Mouse (Mus musculus): ENCODE results near the gene Fkbp8. TPM values are rescaled to one million over a fixed set of nuclear protein-coding genes. Genes with fewer than 3 reads are reported as not detected.

Gene Fkbp8
- total RNA-seq (2014; rRNA removed): 559 and 592 TPM in 2 replicates
- polyA plus RNA-seq (2015; fragmentation: Nextera tagmentation; extraction: Ambion mirVana): 385 and 426 TPM in 2 replicates

DNA sequence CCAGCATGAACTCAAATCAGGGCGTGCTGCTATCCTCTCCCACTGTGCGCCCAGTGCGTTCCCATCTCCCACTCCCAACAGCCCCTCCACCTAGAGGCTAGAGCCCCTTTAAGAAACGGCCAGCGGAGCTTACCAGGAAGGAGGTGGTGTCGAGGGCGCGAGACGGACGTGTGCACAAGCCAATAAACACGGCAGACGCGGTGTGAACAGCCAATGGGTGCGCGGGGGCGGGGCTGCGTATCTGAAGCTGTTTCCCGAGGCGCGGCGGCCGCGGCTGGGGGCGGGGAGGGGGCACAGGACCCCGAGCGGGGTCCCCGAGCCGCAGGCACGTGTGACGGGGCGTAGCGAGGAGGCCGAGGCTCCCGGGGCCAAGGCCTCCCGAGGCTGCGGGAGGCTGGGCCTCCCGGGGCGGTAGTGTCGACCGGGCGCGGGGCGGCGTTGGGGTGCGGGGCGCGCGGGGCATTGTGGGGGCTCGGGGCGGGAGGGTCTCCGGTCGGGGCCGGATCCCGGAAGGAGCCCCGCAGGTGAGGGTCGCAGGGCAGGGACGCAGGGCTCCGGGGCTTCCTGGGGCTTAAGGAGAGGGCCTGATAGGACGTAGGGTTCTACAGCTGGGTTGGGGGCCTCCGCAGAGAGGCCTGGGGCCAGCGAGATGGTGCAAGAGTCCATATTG is at the start of gene Fkbp8, which contains the start of gene Kxd1:
Gene Fkbp8 (plus strand): TSS at position 213 of the 670 bp plus-strand sequence.
Gene Kxd1 (minus strand): TSS at position 445 of the 670 bp plus-strand sequence.
- H3K4me3 ChIP-seq (ENCODE audit: low read depth, low read length): peak within 1 kb of the TSS; percentile 86
- WGBS: 3% methylated on average over 53 of the region's 61 CpGs
- peaks cover 21% of the 10 kb centered on the region for H3K36me3 ChIP-seq (ENCODE audit: insufficient read depth)
- no peaks in the 10 kb centered on the region for H3K9me3 ChIP-seq (ENCODE audit: low read length)
- H3K27ac ChIP-seq (ENCODE audit: low read depth, low read length): peak within 1 kb of the TSS; percentile 86
- H3K4me2 ChIP-seq (ENCODE audit: low read depth): peak within 1 kb of the TSS; percentile 84
- ATAC-seq (peak; percentile 95), DNase-seq (peak; percentile 99)
- peak; percentile 46 for TF ChIP-seq CTCF (IDR thresholded peaks at IDR 0.05; ENCODE audit: low read depth)
- peaks cover 6% of the 10 kb centered on the region; the same call in 1 of the 2 replicates for H3K4me1 ChIP-seq (ENCODE audit: insufficient read depth)
- no peaks in the 10 kb centered on the region for H3K27me3 ChIP-seq (ENCODE audit: insufficient read depth, low read length)
- peak within 1 kb of the TSS; percentile 96 for H3K9ac ChIP-seq

DNA sequence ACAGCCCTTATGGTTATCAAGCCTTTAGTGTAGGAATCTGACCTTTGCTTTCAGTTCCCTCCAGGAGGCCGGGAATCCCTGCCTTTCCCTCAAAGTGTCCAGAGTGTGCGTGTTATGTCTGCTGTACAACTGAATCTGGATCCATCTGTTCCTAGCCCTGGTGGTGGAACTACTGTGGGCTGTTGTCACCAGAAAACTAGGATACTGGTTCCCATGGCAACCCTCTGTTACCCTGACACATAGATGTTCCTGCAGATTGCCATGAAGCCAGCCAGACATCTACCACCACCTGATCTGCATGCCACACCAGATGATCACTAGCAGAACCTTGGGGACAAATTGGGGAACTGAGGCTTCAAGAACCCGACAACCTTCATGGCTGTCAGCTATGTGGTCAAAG is 45.6 kb upstream of the Fkbp8 start:
- H3K4me3 ChIP-seq (ENCODE audit: low read depth, low read length): no peak overlapping the region
- DNase-seq (peak; percentile 45), ATAC-seq (peak; percentile 50)
- 70% methylated on average over 3 of the region's 3 CpGs for WGBS
- TF ChIP-seq CTCF (IDR thresholded peaks at IDR 0.05; ENCODE audit: low read depth): no peak
- H3K4me2 ChIP-seq (ENCODE audit: low read depth): no peak overlapping the region
- H3K27ac ChIP-seq (ENCODE audit: low read depth, low read length): no peak overlapping the region
- H3K27me3 ChIP-seq (ENCODE audit: insufficient read depth, low read length): no peaks in the 10 kb centered on the region; the same call in 1 of the 2 replicates
- H3K9me3 ChIP-seq (ENCODE audit: low read length): no peaks in the 10 kb centered on the region
- peaks cover 6% of the 10 kb centered on the region; the same call in 1 of the 2 replicates for H3K4me1 ChIP-seq (ENCODE audit: insufficient read depth)
- H3K36me3 ChIP-seq (ENCODE audit: insufficient read depth): peaks cover 15% of the 10 kb centered on the region; the same call in 1 of the 2 replicates
- no peak overlapping the region for H3K9ac ChIP-seq

DNA sequence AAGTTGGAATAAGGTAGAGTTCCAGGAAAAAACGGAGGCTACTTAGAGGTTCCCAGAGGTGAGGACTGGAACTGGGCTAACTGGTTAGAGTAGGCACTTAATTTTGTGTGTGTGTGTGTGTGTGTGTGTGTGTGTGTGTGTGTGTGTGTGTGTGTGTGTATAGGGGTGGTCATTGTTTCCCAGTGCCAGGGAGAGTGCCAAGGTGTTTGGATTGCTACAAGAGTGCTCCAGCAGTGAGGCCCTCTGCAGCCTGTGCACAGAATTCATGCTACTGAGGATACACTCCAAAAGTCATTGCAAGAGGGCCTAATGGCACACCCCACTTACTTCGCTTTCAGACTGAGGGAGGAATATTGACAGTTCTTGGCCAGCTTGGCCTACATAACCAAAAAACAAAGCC is 44.6 kb upstream of the Fkbp8 start:
- Histone ChIP-seq H3K4me2 (ENCODE audit: low read depth) (no peak overlapping the region), H3K9me3 (ENCODE audit: low read length) (no peaks in the 10 kb centered on the region), H3K27ac (ENCODE audit: low read depth, low read length) (no peak overlapping the region), H3K27me3 (ENCODE audit: insufficient read depth, low read length) (peaks cover 3% of the 10 kb centered on the region), H3K4me3 (ENCODE audit: low read depth, low read length) (no peak overlapping the region), H3K9ac (no peak overlapping the region), H3K36me3 (ENCODE audit: insufficient read depth) (peaks cover 15% of the 10 kb centered on the region; the same call in 1 of the 2 replicates), H3K4me1 (ENCODE audit: insufficient read depth) (no peaks in the 10 kb centered on the region)
- ATAC-seq (no peak), DNase-seq (no peak)
- no peak for TF ChIP-seq CTCF (IDR thresholded peaks at IDR 0.05; ENCODE audit: low read depth)
- 73% methylated on average over 2 of the region's 2 CpGs for WGBS

DNA sequence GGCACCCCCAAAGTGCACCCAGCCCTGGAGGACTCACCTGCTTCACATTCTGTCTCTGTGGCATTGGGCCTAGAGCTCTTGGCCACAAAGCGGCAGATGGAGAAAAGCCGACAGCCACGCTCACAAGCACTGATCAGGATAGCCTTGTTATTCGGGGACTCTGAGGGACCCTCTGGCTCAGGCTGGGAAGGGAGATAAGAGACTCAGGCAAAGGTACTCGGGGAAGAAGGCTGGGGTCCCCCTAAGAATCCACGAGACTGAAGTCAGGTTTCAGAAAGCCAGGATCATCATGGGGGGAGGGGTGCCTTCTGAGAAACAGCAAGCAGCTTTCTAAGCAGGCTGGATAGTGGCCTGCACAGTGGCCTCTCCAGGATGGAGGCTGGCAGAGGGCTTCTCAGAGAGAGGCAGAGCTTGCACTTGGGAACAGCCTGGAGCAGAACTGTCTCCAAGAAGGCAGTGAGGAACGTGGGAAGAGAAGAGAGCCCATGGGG is 41.3 kb upstream of the Fkbp8 start:
- Histone ChIP-seq H3K27me3 (ENCODE audit: insufficient read depth, low read length) (peaks cover 35% of the 10 kb centered on the region), H3K9ac (peak overlapping the region; percentile 85), H3K27ac (ENCODE audit: low read depth, low read length) (no peak overlapping the region)

DNA sequence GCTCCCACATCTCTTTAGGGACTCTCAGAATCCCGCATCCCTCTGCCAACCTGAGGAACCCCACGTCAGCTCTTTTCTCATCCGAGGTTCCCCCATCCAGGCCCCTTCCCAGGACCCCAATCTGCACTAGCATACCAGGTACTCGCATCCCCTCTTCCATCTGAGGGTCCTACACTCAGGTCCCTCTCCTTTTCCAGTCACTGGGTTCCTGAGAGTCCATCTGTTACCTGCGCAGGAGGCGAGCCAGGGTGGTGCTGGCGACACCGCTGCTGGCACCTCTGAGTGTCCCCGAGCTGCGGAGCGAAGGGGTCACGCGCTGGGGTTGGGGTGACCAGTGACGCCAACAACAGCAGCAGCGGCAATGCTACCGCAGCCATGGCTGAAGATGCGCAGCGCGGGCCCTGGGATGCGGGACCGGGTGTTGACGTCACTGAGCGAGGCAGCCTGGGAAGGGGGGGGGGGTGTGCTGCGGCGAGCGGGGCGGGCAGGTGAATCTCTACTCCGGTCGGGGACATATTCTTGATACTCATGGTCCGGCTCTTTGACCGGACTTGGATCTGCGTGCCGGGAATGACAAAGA is 40.5 kb upstream of the Fkbp8 start, which contains the start of gene Tmem59l:
Gene Tmem59l (minus strand): TSS at position 418 of the 580 bp plus-strand sequence.
- no peaks in the 10 kb centered on the region for H3K9me3 ChIP-seq (ENCODE audit: low read length)
- peak within 1 kb of the TSS; percentile 80 for H3K4me2 ChIP-seq (ENCODE audit: low read depth)
- ATAC-seq (peak; percentile 89), DNase-seq (peak; percentile 78)
- H3K9ac ChIP-seq: peak within 1 kb of the TSS; percentile 85
- peaks cover 15% of the 10 kb centered on the region; the same call in 1 of the 2 replicates for H3K36me3 ChIP-seq (ENCODE audit: insufficient read depth)
- 5% methylated on average over 33 of the region's 33 CpGs for WGBS
- H3K4me1 ChIP-seq (ENCODE audit: insufficient read depth): no peaks in the 10 kb centered on the region
- H3K4me3 ChIP-seq (ENCODE audit: low read depth, low read length): peak within 1 kb of the TSS; percentile 61
- TF ChIP-seq CTCF (IDR thresholded peaks at IDR 0.05; ENCODE audit: low read depth): no peak
- no peak within 1 kb of the TSS for H3K27ac ChIP-seq (ENCODE audit: low read depth, low read length)
- peaks cover 43% of the 10 kb centered on the region for H3K27me3 ChIP-seq (ENCODE audit: insufficient read depth, low read length)

More for the DNA sequence above, 41.3 kb upstream of the Fkbp8 start:
- 47% methylated on average over 7 of the region's 7 CpGs for WGBS
- no peak for TF ChIP-seq CTCF (IDR thresholded peaks at IDR 0.05; ENCODE audit: low read depth)
- peak overlapping the region; percentile 80 for H3K4me2 ChIP-seq (ENCODE audit: low read depth)
- peaks cover 15% of the 10 kb centered on the region; the same call in 1 of the 2 replicates for H3K36me3 ChIP-seq (ENCODE audit: insufficient read depth)
- peak overlapping the region; percentile 61; the same call in 1 of the 2 replicates for H3K4me3 ChIP-seq (ENCODE audit: low read depth, low read length)
- no peaks in the 10 kb centered on the region for H3K4me1 ChIP-seq (ENCODE audit: insufficient read depth)
- ATAC-seq (0 out of 2 replicates have a peak, but pooled peaks have one; percentile 0), DNase-seq (no peak)
- H3K9me3 ChIP-seq (ENCODE audit: low read length): no peaks in the 10 kb centered on the region

DNA sequence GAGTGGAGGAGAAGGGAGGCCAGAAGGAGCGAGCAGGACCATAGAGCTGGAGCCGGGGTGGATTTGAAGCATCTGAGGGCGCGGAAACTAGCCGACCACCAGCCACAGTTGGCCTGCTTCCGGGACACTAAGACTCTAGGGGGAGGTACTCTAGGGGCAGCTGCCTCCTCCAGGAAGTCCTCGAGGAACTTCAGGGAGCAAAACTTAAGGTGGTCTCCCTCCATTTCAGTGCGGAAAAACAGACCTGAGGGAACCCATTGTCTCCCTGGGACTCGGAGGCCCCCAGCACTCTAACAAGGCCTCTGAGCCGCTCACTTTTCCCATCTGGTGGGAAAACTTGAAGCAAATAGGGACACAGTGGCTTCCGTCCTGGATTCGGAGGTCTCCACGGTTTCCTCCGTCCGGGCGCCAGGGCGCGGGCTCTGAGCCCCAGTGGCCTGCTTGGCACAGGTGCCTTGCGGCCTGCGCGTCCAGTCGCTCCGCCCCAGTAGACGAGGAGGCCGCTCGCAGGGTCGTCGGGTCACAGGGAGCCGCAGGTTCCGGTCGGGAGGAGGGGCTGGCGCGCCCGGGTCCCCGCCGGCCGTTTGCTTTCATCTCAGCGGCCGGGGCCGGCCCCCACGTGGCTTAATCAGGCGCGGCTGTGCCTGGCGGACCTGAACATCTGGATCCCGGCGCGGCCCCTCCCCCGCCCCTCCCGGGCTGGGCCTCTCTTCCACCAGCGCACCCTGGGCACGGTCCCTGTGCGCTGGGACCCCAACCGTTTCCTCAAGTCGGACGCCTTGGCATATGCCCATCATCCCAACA is 39.3 kb upstream of the Fkbp8 start:
- H3K9me3 ChIP-seq (ENCODE audit: low read length): no peaks in the 10 kb centered on the region
- H3K9ac ChIP-seq: no peak overlapping the region
- no peaks in the 10 kb centered on the region; the same call in 1 of the 2 replicates for H3K4me1 ChIP-seq (ENCODE audit: insufficient read depth)
- TF ChIP-seq CTCF (IDR thresholded peaks at IDR 0.05; ENCODE audit: low read depth): no peak
- peaks cover 15% of the 10 kb centered on the region; the same call in 1 of the 2 replicates for H3K36me3 ChIP-seq (ENCODE audit: insufficient read depth)
- ATAC-seq (no peak), DNase-seq (no peak)
- H3K27ac ChIP-seq (ENCODE audit: low read depth, low read length): no peak overlapping the region
- peaks cover 52% of the 10 kb centered on the region for H3K27me3 ChIP-seq (ENCODE audit: insufficient read depth, low read length)
- 9% methylated on average over 54 of the region's 55 CpGs for WGBS
- peak overlapping the region; percentile 18 for H3K4me3 ChIP-seq (ENCODE audit: low read depth, low read length)
- H3K4me2 ChIP-seq (ENCODE audit: low read depth): peak overlapping the region; percentile 80
